Mouse (Mus musculus) spleen, embryonic (tissue): ENCODE results near the gene Rbbp6.

Source experiments
- CTCF ChIA-PET: fragments of 350-600 bp; sonication (Branson Sonifier 250); formaldehyde crosslinking; loops from one replicate; lab custom pipeline; 2022; lab: Charles Lee

Rbbp6 gene

DNA sequence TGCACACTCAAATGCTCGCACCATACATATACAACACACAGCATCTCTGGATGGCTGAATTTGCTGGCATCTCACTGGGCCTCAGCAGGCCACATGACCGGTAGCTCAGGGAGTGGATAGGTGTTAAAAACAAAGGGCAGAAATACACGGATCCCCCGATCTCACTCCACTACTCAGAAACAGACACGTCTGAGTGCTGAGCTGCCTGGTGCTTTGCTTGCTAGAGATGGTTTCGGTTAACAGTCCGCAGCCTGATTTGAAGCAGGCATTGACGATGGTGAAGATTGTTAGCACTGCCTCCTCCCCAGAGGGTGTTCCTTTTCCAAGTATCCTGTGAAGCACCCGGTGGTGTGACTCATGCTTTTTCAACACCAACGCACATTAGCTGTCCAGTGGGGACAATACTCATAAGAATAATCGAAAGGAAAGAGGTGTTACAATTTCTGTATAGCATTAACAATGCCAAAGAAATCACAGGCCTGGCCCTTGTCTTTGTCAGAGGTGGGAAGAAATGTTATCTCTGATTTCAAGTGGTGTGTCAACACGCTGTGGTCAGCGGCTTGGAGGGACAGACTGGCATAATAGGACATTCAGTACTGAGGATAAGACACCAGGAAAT, 81.1 kb downstream of the Rbbp6 start:
- CTCF ChIA-PET = interaction anchor here (0.5 kb wide), 1 partner anchor 9 kb away, joined by 6 read pairs; no protein-coding TSS in a partner anchor
